Mouse (Mus musculus) liver, embryonic 12.5 days (tissue): ENCODE measurements around the gene Ptpn5. TPM values are rescaled to one million over a fixed set of nuclear protein-coding genes. Genes with fewer than 3 reads are reported as not detected.

ENCODE experiments used
- microRNA-seq: library from miRNA; unstranded; fragments of <30 nt; microRNA quantifications from one replicate; pipeline ENCODE4, GENCODE M21; 2017
- polyA plus RNA-seq: library from polyadenylated mRNA; unstranded; fragments of >200 nt; fragmentation: Nextera tagmentation; extraction: Ambion mirVana; gene quantifications from 2 replicates; pipeline ENCODE4 v1.2.1, GENCODE M21; 2016

The Ptpn5 gene
- polyA plus RNA-seq, 1 experiment from 2014 or later, result not detected

Small RNA genes within 50 kb of the gene (microRNA-seq; reads per million reads assigned to microRNA genes)
- not detected for gene Mir7056

Other genes with a start within 250 kb of the Ptpn5 start
- gene Tsg101, start 213.7 kb downstream of the Ptpn5 start, polyA plus RNA-seq, result 84.7 and 87.5 TPM in 2 replicates
- gene Uevld, start 175.2 kb downstream of the Ptpn5 start, polyA plus RNA-seq, result 6.9 and 7.1 TPM in 2 replicates
- gene Gm9999, start 150.1 kb downstream of the Ptpn5 start, polyA plus RNA-seq, result not detected in 2 replicates
- gene Spty2d1, start 125.3 kb downstream of the Ptpn5 start, polyA plus RNA-seq, result 16.8 and 17.7 TPM in 2 replicates
- 20.2 and 20.3 TPM in 2 replicates for gene Tmem86a, start 83.1 kb downstream of the Ptpn5 start, polyA plus RNA-seq
- gene Mrgpra6, start 71.2 kb upstream of the Ptpn5 start, polyA plus RNA-seq, result not detected in 2 replicates
- gene Mrgpra9, start 119.2 kb upstream of the Ptpn5 start, polyA plus RNA-seq, result not detected in 2 replicates
- not detected in 2 replicates for gene Mrgpra1, start 220.6 kb upstream of the Ptpn5 start, polyA plus RNA-seq